Mouse (Mus musculus) embryo, embryonic 10 days (tissue): ENCODE measurements around the gene Lmod3.

Experiments used
- DNase-seq: peaks from one replicate; pipeline ENCODE4 v3.0.0-alpha.2; 2015; ENCODE audit warnings: low spot score

Gene Lmod3

GRCm38 (mm10) chr6:97252711-97253221 is at the start of gene Lmod3:
Lmod3 (minus strand) TSS chr6:97252759.
- no peak for DNase-seq

- DNase-seq, result no peak
Observed at GRCm38 (mm10) chr6:97302303-97302702, 49.7 kb upstream of the Lmod3 start.

DNA sequence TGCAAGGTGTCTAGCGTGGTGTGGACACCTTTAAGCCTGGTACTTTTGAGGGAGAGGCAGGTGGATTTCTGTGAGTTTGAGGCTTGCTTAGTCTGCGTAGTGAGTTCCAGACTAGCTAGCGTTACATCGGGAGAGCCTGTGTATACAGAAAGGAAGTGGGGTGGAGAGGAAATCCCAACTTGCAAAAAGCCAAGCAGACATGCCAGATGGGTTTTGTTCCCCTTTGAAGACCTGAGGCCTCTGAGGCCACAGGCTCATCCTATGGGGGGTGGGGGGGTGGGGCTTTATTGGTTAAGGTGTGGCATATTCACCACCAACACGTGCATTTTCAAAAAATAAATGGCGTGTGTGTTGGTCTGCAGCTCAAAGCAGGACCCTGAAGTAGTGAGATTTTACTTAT is 48.1 kb upstream of the Lmod3 start:
- no peak for DNase-seq

- no peak for DNase-seq
Observed at GRCm38 (mm10) chr6:97300180-97300579, 47.6 kb upstream of the Lmod3 start.

DNA sequence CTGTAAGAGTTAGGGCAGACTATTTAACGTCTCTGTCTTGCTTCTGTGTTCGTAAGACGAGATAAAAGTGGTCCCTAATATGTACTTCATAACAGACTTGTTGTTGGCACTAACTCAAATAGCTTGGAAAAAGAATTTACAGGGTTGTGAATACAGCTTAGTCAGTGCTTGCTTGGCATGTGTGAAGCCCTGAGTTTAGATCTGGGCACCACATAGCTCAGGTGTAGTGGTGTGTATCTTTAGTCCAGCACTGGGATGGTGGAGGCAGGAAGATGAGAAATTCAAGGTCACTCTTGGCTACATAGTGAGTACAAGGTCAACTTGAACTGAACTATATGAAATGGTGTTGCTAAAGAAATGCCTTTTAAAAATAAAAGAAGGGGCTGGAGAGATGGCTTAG is 44.6 kb upstream of the Lmod3 start:
- no peak for DNase-seq

DNA sequence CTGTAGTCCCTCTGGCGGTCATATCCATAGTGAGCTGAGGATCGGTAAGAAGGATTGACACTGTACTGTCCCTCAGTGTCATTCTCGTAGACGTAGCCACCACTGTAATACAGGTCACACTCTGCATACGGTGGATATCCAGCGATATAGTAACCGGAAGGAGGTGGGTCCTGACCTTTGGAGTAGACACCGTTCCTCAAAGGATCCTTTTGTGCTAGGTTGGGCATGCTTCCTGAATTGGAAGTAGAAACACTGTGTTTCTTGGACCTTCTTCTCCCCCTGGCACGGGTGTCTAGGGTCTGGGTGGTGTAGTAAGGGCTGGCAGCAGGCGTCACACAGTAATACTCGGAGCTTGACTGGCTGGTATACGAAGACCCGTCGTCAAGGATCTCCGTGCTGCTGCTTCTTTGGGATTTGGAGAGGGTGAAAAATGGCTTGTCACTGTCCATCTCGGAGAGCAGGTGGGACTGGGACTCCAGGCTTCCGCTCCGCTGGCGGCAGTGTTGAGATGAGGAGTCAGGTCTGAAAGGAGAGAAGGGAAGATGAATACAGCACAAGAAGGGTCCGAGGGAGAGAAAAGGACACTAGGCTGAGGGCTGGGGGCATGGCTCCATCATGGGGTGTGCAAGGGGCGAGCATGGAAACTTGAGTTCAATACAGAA is 43.4 kb upstream of the Lmod3 start:
- DNase-seq, result no peak

DNA sequence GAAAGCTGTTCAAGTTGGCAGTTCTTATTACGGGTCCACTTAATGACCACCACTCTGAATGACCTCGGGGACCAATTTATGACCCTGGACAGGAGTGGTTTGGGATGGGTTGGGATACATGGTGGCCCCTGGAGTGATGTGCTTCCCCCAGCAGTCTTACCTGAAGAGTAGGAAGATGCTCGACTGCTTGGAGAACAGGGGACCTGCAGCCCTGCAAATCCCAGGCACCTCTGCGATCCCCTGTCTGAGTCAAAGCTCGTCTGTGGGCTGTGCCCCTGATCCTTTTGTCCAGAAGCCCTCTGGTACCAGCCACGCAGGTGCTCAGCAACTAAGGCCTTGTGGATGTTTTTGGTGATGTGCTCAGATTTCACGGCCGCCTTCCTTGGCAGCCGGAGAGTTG is 42.9 kb upstream of the Lmod3 start:
- no peak for DNase-seq

- no peak for DNase-seq
Observed at GRCm38 (mm10) chr6:97293667-97294569, 41.4 kb upstream of the Lmod3 start.

- no peak for DNase-seq
Observed at GRCm38 (mm10) chr6:97292894-97293293, 40.3 kb upstream of the Lmod3 start.

DNA sequence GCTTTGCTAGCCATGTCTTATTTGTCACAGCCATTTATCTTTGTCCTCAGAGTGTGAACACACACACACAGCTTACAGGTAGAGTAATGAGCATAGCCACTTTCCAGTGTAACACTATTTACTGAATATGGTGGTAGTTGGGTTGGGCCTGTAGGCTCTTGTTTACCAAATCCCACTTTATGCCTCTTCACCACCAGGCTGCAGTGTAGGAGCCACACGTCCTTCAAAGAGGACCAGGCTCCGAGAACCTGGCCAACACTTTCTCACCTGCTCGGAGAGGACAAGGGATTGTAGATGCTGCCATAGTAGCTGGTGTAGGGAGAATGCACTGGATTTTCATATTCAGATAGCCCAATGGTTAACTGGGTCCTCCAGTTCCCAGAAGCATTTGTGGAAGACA is 39.5 kb upstream of the Lmod3 start:
- DNase-seq, result no peak

DNA sequence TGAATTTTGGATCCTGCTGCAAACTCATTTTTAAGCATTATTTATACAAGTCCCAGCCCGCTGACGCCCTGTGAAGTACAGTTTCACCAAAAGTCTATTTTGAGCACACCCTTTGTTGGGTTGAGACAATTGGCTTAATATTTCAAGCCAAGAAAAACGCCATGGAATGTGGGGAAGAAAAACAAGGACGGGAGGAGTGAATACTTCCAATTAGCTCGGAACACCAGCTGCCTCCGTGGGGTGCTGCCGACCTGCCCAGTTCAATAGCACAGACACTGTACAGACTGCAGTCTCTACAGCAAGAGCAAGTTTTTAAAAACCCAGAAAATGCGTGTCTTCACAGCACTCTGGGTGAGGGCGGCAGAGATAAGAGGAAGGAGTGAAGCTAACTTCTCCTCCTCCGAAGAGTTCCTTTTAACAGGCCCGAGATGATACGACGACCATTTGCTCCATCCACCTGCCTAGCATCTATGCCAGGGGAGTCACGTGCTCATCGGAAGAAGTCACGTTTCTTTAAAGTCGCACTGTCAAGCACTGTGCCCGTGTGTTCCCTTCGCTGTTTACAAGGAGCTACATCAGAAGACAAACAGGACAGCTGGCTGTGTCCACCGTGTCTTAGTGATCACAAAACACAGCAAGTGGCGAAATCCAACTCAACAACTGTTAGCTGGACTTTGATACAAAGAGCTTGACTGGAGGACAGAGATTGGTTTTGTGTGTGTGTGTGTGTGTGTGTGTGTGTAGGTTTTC is 38.8 kb upstream of the Lmod3 start:
- no peak for DNase-seq

GRCm38 (mm10) chr6:97290687-97291086 is 38.1 kb upstream of the Lmod3 start:
- DNase-seq, result no peak

DNA sequence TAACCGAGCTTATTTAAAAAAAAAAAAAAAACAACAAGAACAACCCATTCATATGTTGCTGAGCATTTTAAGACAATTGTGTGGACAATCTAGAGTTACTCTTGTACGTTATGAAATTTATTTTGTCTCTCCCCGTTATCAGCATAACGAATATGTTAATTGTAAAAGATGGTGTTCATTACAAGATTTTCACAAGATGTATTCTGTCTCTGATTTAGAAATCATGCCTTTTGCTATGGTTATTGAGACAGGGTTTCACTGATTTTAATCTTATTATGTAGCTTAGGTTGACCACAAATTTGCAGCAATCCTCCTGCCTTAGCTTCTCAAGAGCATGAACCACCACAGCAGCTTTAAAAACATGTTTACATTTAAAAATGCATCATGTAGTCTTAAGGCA is 37.3 kb upstream of the Lmod3 start:
- DNase-seq, result no peak

GRCm38 (mm10) chr6:97289316-97289820 is 36.8 kb upstream of the Lmod3 start:
- DNase-seq, result no peak

DNA sequence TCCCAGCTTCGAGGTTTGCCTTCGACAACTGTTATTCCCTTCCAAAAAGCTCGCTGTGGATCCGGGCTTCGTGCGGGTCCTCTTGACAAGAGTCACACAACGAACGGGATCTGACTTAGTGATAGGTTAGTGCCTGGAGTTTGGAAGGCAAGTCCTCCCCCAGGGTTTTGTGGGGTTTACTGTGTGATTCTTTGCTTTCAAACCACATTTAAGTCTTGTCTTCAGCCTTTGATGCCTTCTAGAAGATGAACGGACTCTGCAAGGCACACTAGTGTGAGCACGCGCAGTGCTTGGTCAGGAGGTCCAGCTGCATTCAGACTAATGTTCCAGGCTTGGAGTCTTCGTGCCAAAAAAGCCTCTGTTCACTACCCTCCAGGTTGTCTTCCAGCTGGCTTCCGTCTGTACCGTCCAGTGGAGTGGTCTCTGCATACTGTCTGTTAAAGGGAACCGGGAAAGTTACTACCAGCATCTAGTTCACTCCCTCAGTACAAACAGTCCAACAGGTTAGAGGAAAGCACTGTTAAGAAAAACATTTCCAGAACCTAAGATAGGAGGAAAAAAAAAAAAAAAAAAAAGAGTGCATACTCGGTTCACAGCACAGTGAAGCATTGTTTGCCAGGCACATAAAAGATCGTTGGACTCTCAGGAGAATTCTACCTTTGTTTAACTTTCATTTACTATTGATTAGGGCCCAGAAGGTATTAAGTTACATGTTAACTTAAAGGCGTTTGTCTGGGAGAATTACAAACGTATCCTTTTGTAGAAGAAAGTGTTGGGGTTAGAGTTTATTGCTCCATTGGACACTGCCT is 35.7 kb upstream of the Lmod3 start:
- no peak for DNase-seq

- DNase-seq, result no peak
Observed at GRCm38 (mm10) chr6:97286332-97286731, 33.8 kb upstream of the Lmod3 start.

GRCm38 (mm10) chr6:97283676-97284075 is 31.1 kb upstream of the Lmod3 start:
- DNase-seq, result no peak

- no peak for DNase-seq
Observed at GRCm38 (mm10) chr6:97278878-97279277, 26.3 kb upstream of the Lmod3 start.

- DNase-seq, result peak; percentile 87
Observed at GRCm38 (mm10) chr6:97278014-97278787, 25.6 kb upstream of the Lmod3 start.

DNA sequence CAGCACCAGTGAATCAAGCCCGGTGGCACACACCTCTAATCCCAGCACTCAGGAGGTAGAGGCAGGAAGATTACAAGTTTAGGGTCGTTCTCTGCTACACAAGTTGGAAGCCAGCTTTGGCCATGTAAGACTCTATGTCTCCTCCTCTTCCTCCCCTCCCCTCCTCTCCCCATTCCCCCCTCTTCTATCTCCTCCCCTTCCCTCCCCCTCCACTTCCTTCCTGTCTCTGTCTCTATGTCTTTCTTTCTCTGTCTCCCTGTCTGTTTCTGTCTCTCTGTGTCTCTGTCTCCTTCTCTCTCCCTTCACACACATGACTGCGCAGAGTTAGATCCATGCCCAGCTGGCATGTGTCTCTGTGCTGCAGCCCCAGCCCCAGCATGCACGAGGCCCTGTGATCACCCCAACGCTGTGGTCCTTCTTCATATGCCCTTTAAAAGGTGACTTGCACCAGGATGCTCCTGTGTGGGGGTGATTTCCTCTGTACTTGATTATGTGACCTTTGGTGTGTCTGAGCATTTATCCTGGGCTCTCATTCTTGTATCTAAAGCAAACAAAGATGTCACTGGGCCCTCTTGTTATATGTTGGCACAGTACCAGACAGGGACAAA is 24.4 kb upstream of the Lmod3 start:
- no peak for DNase-seq
